Mouse (Mus musculus) heart, postnatal 0 days (tissue): ENCODE measurements around the gene Spag9.

ENCODE experiments used
- CTCF ChIP-seq: IDR thresholded peaks from 2 replicates; pipeline ENCODE4 v1.5.1; 2016; ENCODE audit warnings: antibody characterized with exemption, control low read depth, low read depth
- EP300 ChIP-seq: IDR thresholded peaks from 2 replicates; pipeline ENCODE4 v1.6.1; 2016; ENCODE audit warnings: antibody characterized with exemption, low read depth

GRCm38 (mm10) chr11:94122341-94123030, 126.6 kb downstream of the Spag9 start:
- TF ChIP-seq CTCF (no peak), EP300 (no peak)
